Mouse (Mus musculus): ENCODE measurements around the gene Copz1.
A peak's percentile ranks its signal among the peaks of the same experiment; 100 is the strongest.

- TF ChIP-seq POLR2A (IDR thresholded peaks at IDR 0.05; ENCODE audit: borderline replicate concordance, extremely low read depth, low read depth, low read length): no peak
- peak; percentile 29; the same call in 1 of the 2 replicates for TF ChIP-seq CTCF (IDR thresholded peaks at IDR 0.05; ENCODE audit: insufficient read depth, low read length)
These were observed 69.9 kb downstream of the Copz1 start for GRCm38 (mm10) chr15:103342415-103342814.
